Mouse (Mus musculus): ENCODE results near the gene Inhbb. TPM values are rescaled to one million over a fixed set of nuclear protein-coding genes. Genes with fewer than 3 reads are reported as not detected.

Inhbb gene
- polyA plus RNA-seq, 1 experiment = 19.2 TPM

DNA sequence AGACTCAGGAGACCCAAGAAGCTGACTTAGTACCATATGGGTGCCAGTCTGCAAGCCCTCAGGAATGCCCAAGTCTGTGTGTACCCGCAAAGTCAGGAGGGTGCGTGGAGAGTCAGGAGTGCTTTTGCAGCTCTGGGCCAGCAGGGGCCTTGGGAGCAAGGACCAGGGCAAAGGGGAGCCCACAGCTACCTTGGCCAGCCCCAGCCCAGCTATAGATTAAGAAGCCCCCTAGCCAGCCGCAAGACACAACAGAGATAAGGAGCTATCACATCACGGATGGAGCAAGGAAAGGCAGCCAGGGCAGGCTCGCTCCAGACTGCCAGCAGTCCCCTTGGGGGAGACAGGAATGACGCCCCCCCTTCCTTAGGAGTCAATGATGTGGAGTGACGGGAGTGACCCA lies 24.2 kb downstream of the Inhbb start:
- H3ac ChIP-seq (ENCODE audit: control insufficient read depth, insufficient read length, low read depth) = no peak overlapping the region
- no peak overlapping the region for H3K4me3 ChIP-seq (ENCODE audit: insufficient read depth, poor library complexity, severe bottlenecking)
- no peaks in the 10 kb centered on the region for H3K79me2 ChIP-seq (ENCODE audit: control insufficient read depth, insufficient read depth)
- no peaks in the 10 kb centered on the region for H3K27me3 ChIP-seq (ENCODE audit: control insufficient read depth, insufficient read depth, insufficient read length)
- no peaks in the 10 kb centered on the region for H3K36me3 ChIP-seq (ENCODE audit: control insufficient read depth, insufficient read depth)
- no peaks in the 10 kb centered on the region for H3K79me3 ChIP-seq (ENCODE audit: low read depth)
- TF ChIP-seq CTCF (IDR thresholded peaks at IDR 0.05; ENCODE audit: control insufficient read depth, insufficient read depth, insufficient read length) (no peak), USF1 (IDR thresholded peaks at IDR 0.05; ENCODE audit: low read depth) (no peak), MYOG (IDR thresholded peaks at IDR 0.05; ENCODE audit: control insufficient read depth, extremely low read depth, insufficient read length) (no peak), FOSL1 (IDR thresholded peaks at IDR 0.05; ENCODE audit: insufficient read depth, low read length, poor library complexity, severe bottlenecking) (no peak), MAX (IDR thresholded peaks at IDR 0.05) (no peak), CEBPB (IDR thresholded peaks at IDR 0.05; ENCODE audit: low read depth) (no peak)

DNA sequence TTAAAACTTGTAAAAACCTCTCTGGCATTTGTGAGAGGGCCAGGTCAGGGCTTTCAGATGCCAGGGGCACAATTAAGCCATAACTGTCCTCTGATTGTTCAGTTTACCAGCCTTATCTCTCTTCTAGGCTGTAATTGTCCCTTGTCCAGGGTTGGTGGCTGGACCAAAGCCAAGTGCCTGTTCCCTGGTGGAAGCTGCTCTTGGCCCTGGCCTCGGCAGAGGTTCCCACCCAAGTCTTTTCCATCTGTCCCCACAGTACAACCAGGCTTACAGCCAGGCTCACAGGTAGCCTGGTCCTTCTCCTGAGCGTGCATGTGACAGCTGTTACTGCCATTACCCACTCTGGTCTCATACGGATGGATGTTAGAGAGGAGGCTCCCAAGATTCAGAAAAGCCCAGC lies 30.7 kb downstream of the Inhbb start:
- TF ChIP-seq MAX (IDR thresholded peaks at IDR 0.05) = no peak
- TF ChIP-seq CTCF (IDR thresholded peaks at IDR 0.05; ENCODE audit: control insufficient read depth, insufficient read depth, insufficient read length) = no peak
- TF ChIP-seq MYOG (IDR thresholded peaks at IDR 0.05; ENCODE audit: control insufficient read depth, extremely low read depth, insufficient read length) = no peak
- TF ChIP-seq CEBPB (IDR thresholded peaks at IDR 0.05; ENCODE audit: low read depth) = no peak
- TF ChIP-seq USF1 (IDR thresholded peaks at IDR 0.05; ENCODE audit: low read depth) = no peak
- TF ChIP-seq FOSL1 (IDR thresholded peaks at IDR 0.05; ENCODE audit: insufficient read depth, low read length, poor library complexity, severe bottlenecking) = no peak
- TF ChIP-seq MYOD1 (IDR thresholded peaks at IDR 0.05; ENCODE audit: control insufficient read depth, insufficient read length, low read depth) = no peak
- no peak overlapping the region for H3ac ChIP-seq (ENCODE audit: control insufficient read depth, insufficient read length, low read depth)
- no peaks in the 10 kb centered on the region for H3K79me3 ChIP-seq (ENCODE audit: low read depth)
- no peaks in the 10 kb centered on the region for H3K36me3 ChIP-seq (ENCODE audit: control insufficient read depth, insufficient read depth)
- H3K4me3 ChIP-seq (ENCODE audit: insufficient read depth, poor library complexity, severe bottlenecking) = no peak overlapping the region
- no peaks in the 10 kb centered on the region for H3K79me2 ChIP-seq (ENCODE audit: control insufficient read depth, insufficient read depth)
- no peaks in the 10 kb centered on the region for H3K27me3 ChIP-seq (ENCODE audit: control insufficient read depth, insufficient read depth, insufficient read length)

DNA sequence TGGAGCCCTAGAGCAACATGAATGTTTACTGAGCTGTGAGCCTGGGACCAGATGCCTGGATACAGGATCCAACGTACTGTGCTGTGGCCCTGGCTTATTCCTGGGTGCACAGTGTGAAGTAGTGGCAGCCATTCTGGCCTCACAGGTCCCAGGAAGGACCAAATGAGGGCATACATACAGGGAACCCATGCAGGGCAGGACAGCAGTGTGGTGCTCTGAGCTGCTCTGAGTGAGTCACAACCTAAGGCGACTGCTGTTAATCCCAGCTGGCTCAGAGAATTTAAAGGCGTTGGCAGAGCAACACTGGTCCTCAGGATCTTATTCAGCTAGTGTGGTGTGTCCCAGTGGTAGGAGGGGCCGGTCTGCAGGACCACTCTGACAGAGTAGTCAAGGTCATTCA lies 31.4 kb downstream of the Inhbb start:
- Histone ChIP-seq H3K36me3 (ENCODE audit: control insufficient read depth, insufficient read depth) (no peaks in the 10 kb centered on the region), H3K4me3 (ENCODE audit: insufficient read depth, poor library complexity, severe bottlenecking) (no peak overlapping the region), H3K79me3 (ENCODE audit: low read depth) (no peaks in the 10 kb centered on the region), H3K27me3 (ENCODE audit: control insufficient read depth, insufficient read depth, insufficient read length) (no peaks in the 10 kb centered on the region), H3ac (ENCODE audit: control insufficient read depth, insufficient read length, low read depth) (no peak overlapping the region), H3K79me2 (ENCODE audit: control insufficient read depth, insufficient read depth) (no peaks in the 10 kb centered on the region)
- TF ChIP-seq FOSL1 (IDR thresholded peaks at IDR 0.05; ENCODE audit: insufficient read depth, low read length, poor library complexity, severe bottlenecking) = no peak

DNA sequence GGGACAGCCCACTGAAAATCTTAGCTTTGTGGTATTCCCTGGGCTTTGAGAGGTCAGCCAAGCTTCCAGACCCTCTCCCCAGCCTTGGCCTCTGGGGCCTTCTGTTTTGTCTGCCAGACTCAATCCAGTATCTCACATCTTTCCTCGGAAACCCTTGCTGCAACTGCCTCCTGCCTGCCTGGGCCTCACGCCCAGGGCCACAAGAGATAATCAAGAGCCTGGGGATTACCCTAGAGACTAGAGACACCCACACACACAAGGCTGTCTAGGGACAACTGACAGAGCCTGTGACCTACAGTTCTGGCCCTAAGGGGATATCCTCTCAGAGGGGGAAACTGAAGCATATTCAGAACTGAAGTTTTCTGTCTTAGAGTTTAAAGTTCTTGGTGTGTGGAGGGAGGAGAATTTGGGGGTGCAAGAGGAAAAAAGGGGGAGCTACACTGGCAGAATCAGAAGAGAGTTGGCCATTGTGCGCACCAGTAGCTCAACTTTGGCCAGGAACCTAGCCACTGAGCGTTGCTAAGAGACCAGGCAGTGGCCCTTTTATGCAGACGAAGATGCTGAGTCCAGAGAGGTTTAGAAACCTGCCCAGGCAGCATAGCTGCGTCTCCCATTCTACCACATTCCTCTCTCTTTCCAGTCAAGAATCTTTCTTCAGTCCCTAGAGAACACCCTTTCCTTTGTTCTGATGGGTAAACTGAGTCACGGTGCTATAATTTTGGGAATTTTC lies 32.1 kb downstream of the Inhbb start:
- Histone ChIP-seq H3K4me3 (ENCODE audit: insufficient read depth, poor library complexity, severe bottlenecking) (no peak overlapping the region), H3K36me3 (ENCODE audit: control insufficient read depth, insufficient read depth) (no peaks in the 10 kb centered on the region), H3K79me3 (ENCODE audit: low read depth) (no peaks in the 10 kb centered on the region), H3ac (ENCODE audit: control insufficient read depth, insufficient read length, low read depth) (no peak overlapping the region), H3K27me3 (ENCODE audit: control insufficient read depth, insufficient read depth, insufficient read length) (no peaks in the 10 kb centered on the region), H3K79me2 (ENCODE audit: control insufficient read depth, insufficient read depth) (no peaks in the 10 kb centered on the region)
- TF ChIP-seq CTCF (IDR thresholded peaks at IDR 0.05; ENCODE audit: control insufficient read depth, insufficient read depth, insufficient read length) (no peak), CEBPB (IDR thresholded peaks at IDR 0.05; ENCODE audit: low read depth) (no peak), MYOD1 (IDR thresholded peaks at IDR 0.05; ENCODE audit: control insufficient read depth, insufficient read length, low read depth) (no peak), FOSL1 (IDR thresholded peaks at IDR 0.05; ENCODE audit: insufficient read depth, low read length, poor library complexity, severe bottlenecking) (no peak), MAX (IDR thresholded peaks at IDR 0.05) (no peak), USF1 (IDR thresholded peaks at IDR 0.05; ENCODE audit: low read depth) (no peak), MYOG (IDR thresholded peaks at IDR 0.05; ENCODE audit: control insufficient read depth, extremely low read depth, insufficient read length) (no peak)

DNA sequence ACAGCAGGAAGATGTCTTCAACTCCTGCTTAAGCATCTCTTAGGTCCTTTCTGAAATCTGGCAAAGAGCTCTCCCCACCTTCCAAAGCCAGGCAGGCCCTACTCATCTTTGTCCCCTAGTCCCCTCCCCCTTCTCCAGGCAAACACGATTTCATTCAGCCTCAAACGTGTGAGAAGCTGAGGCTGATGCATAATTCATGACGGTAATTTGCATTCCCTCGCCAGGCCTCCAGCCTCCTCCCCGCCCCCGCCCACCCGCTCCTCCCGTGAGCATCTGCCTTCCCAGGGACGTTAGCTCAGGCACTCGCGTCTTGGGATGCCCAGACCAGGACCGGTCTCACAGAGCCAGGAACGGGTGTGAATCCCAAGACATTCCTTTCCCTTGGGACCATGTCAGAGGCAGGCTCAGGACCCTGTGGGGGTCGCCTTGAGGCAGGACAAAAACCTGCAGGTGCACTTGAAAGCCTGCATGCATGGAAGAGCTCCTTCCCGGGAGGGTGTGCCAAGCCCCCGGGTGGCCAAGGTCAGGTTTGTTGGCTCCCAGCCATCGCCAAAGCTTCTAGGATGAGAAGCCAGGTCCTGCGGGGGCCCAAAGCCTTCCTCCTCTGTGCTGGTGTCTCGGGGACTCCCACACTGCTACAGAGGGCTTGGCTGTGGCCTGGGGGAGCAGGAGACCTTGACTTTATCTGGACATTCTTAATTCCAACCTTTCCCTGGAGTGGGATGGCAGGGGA lies 33.2 kb downstream of the Inhbb start:
- Histone ChIP-seq H3K79me3 (ENCODE audit: low read depth) (no peaks in the 10 kb centered on the region), H3K36me3 (ENCODE audit: control insufficient read depth, insufficient read depth) (no peaks in the 10 kb centered on the region), H3ac (ENCODE audit: control insufficient read depth, insufficient read length, low read depth) (no peak overlapping the region), H3K27me3 (ENCODE audit: control insufficient read depth, insufficient read depth, insufficient read length) (no peaks in the 10 kb centered on the region), H3K4me3 (ENCODE audit: insufficient read depth, poor library complexity, severe bottlenecking) (no peak overlapping the region), H3K79me2 (ENCODE audit: control insufficient read depth, insufficient read depth) (no peaks in the 10 kb centered on the region)
- TF ChIP-seq MYOD1 (IDR thresholded peaks at IDR 0.05; ENCODE audit: control insufficient read depth, insufficient read length, low read depth) = no peak
- TF ChIP-seq MYOG (IDR thresholded peaks at IDR 0.05; ENCODE audit: control insufficient read depth, extremely low read depth, insufficient read length) = no peak
- TF ChIP-seq FOSL1 (IDR thresholded peaks at IDR 0.05; ENCODE audit: insufficient read depth, low read length, poor library complexity, severe bottlenecking) = no peak
- no peak for TF ChIP-seq MAX (IDR thresholded peaks at IDR 0.05)
- TF ChIP-seq USF1 (IDR thresholded peaks at IDR 0.05; ENCODE audit: low read depth) = no peak
- TF ChIP-seq CTCF (IDR thresholded peaks at IDR 0.05; ENCODE audit: control insufficient read depth, insufficient read depth, insufficient read length) = no peak
- no peak for TF ChIP-seq CEBPB (IDR thresholded peaks at IDR 0.05; ENCODE audit: low read depth)

All from C2C12 (cell line).